Mouse (Mus musculus): ENCODE results near the gene Baiap2. TPM values are rescaled to one million over a fixed set of nuclear protein-coding genes. Genes with fewer than 3 reads are reported as not detected.

Baiap2 gene
- polyA plus RNA-seq, 1 experiment = 27.4 TPM

- no peak overlapping the region for H3K27ac ChIP-seq (ENCODE audit: insufficient read depth, low read length)
- TF ChIP-seq POLR2A (IDR thresholded peaks at IDR 0.05; ENCODE audit: low read depth, low read length) (no peak), CTCF (IDR thresholded peaks at IDR 0.05; ENCODE audit: borderline replicate concordance, insufficient read depth, low read length) (no peak)
These were observed 105.6 kb downstream of the Baiap2 start for GRCm38 (mm10) chr11:120048252-120048556.

DNA sequence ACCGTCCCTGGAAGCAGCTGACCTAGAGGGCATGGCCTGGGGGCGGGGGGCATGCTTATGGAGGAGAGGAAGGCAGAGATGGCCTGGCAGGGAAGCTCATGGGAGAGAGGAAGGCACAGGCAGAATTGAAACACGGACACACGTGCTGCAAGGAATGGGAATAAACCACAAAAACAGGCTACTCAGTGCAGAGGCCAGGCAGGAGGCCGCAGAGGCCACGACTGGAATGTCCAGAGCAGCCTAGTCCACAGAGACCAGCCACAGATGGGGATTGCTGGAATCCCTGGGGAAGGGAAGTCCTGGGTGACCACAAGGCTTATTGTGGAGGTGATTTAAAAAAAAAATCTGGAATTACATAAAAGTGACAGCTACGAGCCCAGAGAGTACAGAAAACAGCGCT is 106.5 kb downstream of the Baiap2 start:
- no peak overlapping the region for H3K27ac ChIP-seq (ENCODE audit: insufficient read depth, low read length)
- no peak for TF ChIP-seq CTCF (IDR thresholded peaks at IDR 0.05; ENCODE audit: borderline replicate concordance, insufficient read depth, low read length)
- no peak for TF ChIP-seq POLR2A (IDR thresholded peaks at IDR 0.05; ENCODE audit: low read depth, low read length)
- no peak overlapping the region for H3K4me3 ChIP-seq (ENCODE audit: insufficient read depth, low read length)
- no peaks in the 10 kb centered on the region for H3K4me1 ChIP-seq (ENCODE audit: control insufficient read depth, insufficient read depth, low read length)

More at GRCm38 (mm10) chr11:120048252-120048556, 105.6 kb downstream of the Baiap2 start:
- Histone ChIP-seq H3K4me1 (ENCODE audit: control insufficient read depth, insufficient read depth, low read length) (no peaks in the 10 kb centered on the region), H3K4me3 (ENCODE audit: insufficient read depth, low read length) (no peak overlapping the region)

DNA sequence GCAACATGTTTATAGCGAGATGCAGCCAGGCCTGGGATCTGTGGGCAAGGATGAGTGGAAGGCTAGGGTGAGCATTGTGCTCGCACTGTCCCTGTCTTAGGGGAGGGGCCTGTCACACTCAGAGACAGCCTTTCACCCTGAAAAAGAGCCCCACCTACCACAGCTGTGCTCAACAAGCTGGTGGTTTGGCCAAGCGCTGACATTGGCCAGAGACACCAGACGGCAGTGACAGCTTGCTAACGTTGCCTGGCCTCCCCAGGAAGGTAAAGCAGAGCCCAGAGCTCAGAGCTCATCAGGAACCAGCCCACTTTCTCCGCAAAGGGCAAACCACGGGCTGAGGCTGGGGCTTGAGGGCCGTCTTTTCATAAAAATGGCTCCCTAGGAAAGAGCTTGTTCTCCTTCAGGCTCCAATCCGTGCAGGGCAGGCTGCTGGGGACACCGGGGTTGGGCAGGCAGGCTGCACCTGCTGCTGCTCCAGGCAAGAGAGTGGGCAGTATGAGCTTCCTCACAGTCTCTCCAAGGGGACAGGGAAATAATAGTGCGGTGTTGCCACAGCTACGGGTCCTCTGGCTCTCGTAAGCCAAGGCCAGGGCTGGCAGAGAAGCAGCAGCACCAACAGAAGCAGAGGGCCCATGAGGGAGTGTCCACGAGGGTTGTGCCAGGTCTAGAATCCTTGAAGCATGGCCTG is 108.7 kb downstream of the Baiap2 start:
- Histone ChIP-seq H3K4me1 (ENCODE audit: control insufficient read depth, insufficient read depth, low read length) (no peaks in the 10 kb centered on the region), H3K4me3 (ENCODE audit: insufficient read depth, low read length) (no peak overlapping the region), H3K27ac (ENCODE audit: insufficient read depth, low read length) (no peak overlapping the region)
- no peak for TF ChIP-seq CTCF (IDR thresholded peaks at IDR 0.05; ENCODE audit: borderline replicate concordance, insufficient read depth, low read length)
- TF ChIP-seq POLR2A (IDR thresholded peaks at IDR 0.05; ENCODE audit: low read depth, low read length) = no peak

DNA sequence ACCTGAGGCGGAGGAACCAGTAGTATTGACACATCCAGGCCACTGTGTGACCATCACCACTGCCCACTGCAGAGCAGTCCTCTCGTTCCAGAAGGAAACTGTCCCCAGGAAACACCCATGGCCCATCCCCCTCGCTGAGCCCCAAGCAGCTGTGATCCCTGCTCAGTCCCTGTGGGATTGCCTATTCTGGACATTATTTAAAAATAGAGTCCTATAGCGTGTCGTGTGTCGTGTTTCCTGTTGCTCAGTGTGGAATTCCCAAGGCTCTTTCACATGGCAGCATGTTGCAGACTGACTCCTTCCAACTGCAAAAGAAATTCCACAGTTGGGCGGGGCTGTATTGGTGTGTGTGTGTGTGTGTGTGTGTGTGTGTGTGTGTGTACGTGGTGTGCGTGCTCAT is 109.7 kb downstream of the Baiap2 start:
- Histone ChIP-seq H3K27ac (ENCODE audit: insufficient read depth, low read length) (no peak overlapping the region), H3K4me1 (ENCODE audit: control insufficient read depth, insufficient read depth, low read length) (no peaks in the 10 kb centered on the region), H3K4me3 (ENCODE audit: insufficient read depth, low read length) (no peak overlapping the region)
- TF ChIP-seq POLR2A (IDR thresholded peaks at IDR 0.05; ENCODE audit: low read depth, low read length) (no peak), CTCF (IDR thresholded peaks at IDR 0.05; ENCODE audit: borderline replicate concordance, insufficient read depth, low read length) (no peak)

DNA sequence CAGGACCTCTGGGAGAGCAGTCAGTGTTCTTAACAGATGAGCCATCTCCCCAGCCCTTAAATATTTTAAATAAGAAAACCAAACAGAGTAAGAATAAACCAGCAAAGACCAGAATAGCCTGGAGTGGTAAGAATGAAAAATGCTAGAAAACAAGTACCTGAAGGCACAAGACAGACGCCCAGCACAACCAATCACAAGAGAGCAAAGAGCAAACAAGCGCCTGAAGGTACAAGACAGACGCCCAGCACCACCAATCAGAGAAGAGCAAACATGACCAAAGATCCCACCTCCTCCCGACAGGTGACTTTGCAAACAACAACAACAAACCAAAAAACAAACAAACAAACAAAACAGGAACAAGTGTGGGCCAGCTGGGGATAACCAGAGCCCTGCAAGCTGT is 111.3 kb downstream of the Baiap2 start:
- Histone ChIP-seq H3K4me3 (ENCODE audit: insufficient read depth, low read length) (no peak overlapping the region), H3K4me1 (ENCODE audit: control insufficient read depth, insufficient read depth, low read length) (no peaks in the 10 kb centered on the region), H3K27ac (ENCODE audit: insufficient read depth, low read length) (no peak overlapping the region)
- no peak for TF ChIP-seq POLR2A (IDR thresholded peaks at IDR 0.05; ENCODE audit: low read depth, low read length)
- TF ChIP-seq CTCF (IDR thresholded peaks at IDR 0.05; ENCODE audit: borderline replicate concordance, insufficient read depth, low read length) = no peak

- Histone ChIP-seq H3K4me3 (ENCODE audit: insufficient read depth, low read length) (no peak overlapping the region), H3K4me1 (ENCODE audit: control insufficient read depth, insufficient read depth, low read length) (no peaks in the 10 kb centered on the region), H3K27ac (ENCODE audit: insufficient read depth, low read length) (no peak overlapping the region)
- no peak for TF ChIP-seq CTCF (IDR thresholded peaks at IDR 0.05; ENCODE audit: borderline replicate concordance, insufficient read depth, low read length)
- no peak for TF ChIP-seq POLR2A (IDR thresholded peaks at IDR 0.05; ENCODE audit: low read depth, low read length)
These were observed 113.6 kb downstream of the Baiap2 start for GRCm38 (mm10) chr11:120055953-120056732.

Other genes with a start within 250 kb of the Baiap2 start
- gene Chmp6, start 29.3 kb upstream of the Baiap2 start, polyA plus RNA-seq (2011; ENCODE audit: insufficient read length, low read depth, missing spikeins) = 29.5 and 30.3 TPM in 2 replicates
- 0.19 TPM in 1 of 2 replicates, not detected in the other for gene Aatk, start 104.4 kb downstream of the Baiap2 start, polyA plus RNA-seq (2011; ENCODE audit: insufficient read length, low read depth, missing spikeins)
- 7.4 and 10.1 TPM in 2 replicates for gene Cep131, start 144.1 kb downstream of the Baiap2 start, polyA plus RNA-seq (2011; ENCODE audit: insufficient read length, low read depth, missing spikeins)
- gene Tepsin, start 156.0 kb downstream of the Baiap2 start, polyA plus RNA-seq (2011; ENCODE audit: insufficient read length, low read depth, missing spikeins) = 12.2 and 13.1 TPM in 2 replicates
- gene Ndufaf8, start 156.2 kb downstream of the Baiap2 start, polyA plus RNA-seq (2011; ENCODE audit: insufficient read length, low read depth, missing spikeins) = 18.0 and 20.3 TPM in 2 replicates
- 107 and 113 TPM in 2 replicates for gene Slc38a10, start 208.6 kb downstream of the Baiap2 start, polyA plus RNA-seq (2011; ENCODE audit: insufficient read length, low read depth, missing spikeins)